Mouse (Mus musculus) kidney, adult 8-10 months (tissue): Measurements from ENCODE around the gene Rnf150.

ENCODE experiments used
- DNase-seq, 2 experiments: peaks; one replicate each; pipeline ENCODE4 v3.0.0; 2022

Rnf150 gene

DNA sequence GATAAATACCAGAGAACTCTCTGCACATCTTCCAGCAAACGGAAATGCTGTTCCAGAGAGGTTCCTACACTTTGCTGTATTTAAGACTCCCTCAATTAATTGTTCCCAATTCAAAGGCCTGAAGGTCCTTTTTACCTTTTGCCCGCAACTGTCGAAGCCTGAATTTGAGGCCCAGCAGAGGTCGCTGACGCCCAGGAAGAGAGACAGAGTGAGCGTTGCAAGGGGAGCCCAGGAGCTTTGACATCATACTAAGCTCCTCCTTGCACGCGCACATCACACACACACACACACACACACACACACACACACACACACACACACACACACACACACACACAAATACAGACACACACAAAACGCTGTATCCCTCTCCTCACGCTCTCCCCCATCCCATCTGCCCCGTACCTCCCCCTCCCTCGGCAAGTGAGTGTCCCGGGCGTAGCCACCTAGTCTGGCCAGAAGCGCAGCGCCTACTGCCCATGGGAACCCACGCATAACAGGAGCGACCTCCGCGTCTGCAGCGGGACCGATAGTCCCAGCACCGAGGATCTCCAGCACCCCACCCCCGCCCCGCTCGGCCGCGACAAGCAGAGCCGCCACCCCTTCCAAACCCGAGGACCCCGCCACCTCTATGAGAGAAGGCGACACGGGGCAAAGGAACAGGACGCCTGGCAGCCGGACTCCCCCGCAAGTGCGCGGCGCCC is at the start of gene Rnf150:
TSS of gene Rnf150 (plus strand) at position 316 of the 704 bp plus-strand sequence.
- peak; percentile 45 to 73 for DNase-seq

DNA sequence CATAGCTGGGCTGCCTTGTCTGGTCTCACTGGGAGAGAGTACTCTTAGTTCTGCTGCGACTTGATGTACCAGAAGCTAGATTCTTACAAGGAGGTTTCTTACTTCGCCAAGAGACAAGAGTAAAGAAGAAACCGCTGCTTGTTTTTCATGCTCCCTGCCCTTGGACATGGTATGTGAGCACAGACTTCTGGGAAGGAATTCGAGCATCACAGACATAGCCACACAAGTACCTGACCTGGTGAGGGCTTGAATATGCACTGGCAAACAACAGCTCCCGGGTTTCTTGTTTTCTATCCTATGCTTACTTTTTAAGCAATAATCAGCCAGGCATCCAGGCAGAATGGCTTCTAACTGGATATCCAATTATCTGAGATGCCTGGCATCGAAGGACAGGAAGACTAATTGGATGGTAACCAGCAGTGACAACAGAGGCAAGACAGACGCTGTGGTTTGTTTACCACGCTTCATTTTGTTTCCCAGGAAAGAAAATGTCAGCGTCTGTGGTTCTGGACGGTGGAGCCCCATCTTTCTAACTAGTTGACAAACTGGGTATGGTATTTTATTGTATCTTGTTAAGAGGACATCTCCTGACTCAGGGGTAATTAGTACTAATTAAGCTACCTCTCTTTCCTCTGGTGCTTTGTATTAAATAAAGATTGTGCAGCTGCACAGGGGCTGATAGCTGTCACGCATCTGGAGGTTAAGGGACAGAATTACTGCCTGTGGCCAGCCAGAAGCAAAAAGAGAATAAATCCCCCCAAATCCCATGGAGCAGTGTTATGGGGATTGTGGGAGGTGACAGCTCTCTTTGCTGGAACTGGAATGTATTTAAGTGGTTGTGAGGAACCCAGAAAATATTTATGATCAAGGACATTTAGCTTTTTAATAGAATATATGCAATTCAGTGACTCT is 36.8 kb upstream of the Rnf150 start:
- no peak for DNase-seq

DNA sequence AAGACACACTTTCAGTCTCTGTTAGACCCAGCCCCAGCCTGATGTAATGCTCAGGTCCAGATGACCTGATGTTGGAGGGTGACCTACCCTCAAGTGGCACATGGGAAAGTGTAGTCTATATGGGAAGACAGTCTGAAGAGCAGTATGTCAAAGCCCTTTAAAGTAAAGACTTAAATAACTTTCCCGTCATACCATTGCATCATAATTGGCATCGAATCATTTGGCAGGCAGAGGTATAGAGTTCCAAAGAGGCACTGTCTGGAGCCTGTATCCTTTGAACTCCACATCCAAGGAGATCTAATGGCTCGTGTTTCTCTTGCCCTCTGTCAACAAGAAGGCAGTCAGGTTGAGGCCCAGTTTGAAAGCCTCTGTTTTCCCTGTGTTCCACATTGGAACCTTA is 22.7 kb upstream of the Rnf150 start:
- DNase-seq = no peak

DNA sequence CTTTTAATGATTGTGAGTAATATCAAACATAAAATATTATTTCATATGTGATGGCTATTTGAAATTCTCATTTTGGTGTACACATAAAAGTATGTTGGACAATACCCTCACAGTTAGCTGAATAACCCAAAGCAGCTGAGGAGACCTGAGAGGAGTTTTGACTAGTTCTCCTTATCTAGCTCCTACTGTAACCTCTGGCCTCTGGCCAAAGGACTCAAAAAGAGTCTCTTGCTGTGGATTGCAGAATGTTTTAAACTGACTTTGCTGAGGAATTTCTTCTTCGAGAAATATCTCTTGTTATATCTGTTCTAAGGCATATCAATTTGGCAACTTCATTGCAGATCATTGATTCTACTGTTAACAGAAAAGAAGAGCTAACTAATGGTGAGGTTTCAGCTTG is 22.2 kb upstream of the Rnf150 start:
- no peak for DNase-seq

DNA sequence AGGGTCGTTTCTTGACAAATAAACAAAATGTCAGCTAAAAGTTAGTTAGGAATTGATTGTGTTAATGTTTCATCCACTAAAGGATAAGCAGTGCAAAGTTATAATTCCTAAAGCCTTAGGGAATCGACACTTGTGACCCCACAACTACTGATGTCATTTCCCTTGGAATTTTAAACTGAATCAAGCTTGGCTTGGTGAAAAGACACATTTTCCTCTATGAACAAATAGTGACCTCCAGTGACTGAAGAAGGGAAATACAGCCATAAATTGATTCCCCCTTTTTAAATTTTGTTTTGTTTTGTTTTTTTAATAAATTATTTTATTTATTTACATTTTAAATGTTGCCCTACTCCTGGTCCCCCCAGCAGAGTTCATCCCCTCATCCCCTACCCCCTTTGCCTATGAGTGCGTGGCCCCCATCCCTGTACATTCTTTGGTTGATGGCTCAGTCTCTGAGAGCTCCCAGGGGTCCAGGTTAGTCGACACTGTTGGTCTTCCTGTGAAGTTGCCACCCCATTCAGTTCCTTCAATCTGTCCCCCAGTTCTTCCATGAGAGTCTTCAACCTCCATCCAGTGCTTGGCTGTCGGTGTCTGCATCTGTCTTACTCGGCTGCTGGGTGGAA is 21.5 kb upstream of the Rnf150 start:
- DNase-seq = no peak

DNA sequence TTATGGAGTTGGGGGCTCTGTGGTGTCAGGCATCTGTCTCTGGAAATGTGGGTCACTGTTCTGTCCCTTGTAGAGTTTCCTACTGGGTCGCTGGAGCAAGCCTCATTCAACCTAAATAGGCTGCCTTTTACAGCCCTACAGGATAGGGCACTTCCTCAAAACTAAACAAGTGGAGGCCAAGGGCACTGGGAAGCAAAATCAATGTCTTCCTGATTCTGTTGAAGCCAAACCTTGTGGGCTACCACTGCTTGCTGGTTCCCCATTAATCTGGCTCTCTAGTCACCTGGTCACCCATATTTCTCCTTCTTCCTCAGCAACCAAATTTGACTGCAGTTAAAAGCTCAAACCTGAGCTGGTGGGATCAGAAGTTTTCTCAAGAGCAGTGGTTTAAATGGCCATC is 19.5 kb upstream of the Rnf150 start:
- no peak for DNase-seq

DNA sequence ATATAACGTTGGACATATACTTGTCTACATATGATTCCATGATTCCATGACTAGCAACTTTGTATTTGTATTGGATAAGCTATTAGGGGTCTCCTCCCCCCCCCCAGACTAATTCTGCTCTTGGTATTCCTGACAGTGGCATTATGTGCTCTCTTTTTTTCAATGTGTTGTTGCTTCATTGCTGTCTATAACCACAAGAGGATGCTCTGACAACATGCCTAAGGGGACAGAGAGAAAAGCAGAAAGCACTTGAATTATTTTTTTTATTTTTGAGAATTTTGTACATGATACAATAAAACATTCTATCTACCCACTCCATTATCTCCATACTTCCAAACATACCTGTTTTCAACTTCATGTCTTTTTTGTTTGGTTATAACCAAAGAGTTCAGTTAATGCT is 18.7 kb upstream of the Rnf150 start:
- DNase-seq = no peak

DNA sequence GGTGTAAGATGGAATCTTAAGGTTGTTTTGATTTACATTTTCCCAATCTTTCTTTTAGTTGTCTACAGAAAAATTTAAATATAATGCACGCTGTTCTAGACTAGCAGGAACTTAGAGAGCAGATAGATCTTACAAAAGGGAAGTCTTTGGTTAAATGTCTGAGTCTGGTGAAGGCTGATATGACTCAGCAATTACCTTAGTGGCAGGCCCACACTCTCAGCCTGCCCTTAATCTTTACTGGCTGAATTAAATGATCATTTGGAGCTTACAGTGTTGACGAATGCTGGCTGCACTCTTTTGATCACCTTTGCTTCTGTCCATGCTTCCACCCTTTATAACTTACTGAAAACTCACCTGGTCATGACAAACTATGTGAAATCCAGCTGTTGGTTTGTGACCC is 17.1 kb upstream of the Rnf150 start:
- DNase-seq = no peak

DNA sequence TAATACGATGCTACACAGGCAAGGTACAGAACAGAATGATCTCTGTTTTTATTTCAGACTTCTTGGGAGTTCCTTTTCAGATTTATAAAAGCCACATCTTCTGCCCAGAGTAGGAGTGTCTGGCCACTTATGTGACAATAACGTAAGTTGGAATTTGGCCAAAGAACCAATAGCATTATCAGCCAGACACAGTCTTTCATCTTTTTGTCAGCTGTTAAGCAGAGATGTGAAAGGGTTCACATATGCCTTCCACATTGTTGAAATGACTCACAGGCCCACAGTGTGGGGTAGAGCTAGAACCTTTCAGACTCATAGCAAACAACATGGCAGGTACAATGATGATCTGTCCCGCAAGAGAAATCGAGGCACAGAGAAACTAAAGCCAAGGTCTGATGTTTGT is 16.4 kb upstream of the Rnf150 start:
- no peak for DNase-seq

DNA sequence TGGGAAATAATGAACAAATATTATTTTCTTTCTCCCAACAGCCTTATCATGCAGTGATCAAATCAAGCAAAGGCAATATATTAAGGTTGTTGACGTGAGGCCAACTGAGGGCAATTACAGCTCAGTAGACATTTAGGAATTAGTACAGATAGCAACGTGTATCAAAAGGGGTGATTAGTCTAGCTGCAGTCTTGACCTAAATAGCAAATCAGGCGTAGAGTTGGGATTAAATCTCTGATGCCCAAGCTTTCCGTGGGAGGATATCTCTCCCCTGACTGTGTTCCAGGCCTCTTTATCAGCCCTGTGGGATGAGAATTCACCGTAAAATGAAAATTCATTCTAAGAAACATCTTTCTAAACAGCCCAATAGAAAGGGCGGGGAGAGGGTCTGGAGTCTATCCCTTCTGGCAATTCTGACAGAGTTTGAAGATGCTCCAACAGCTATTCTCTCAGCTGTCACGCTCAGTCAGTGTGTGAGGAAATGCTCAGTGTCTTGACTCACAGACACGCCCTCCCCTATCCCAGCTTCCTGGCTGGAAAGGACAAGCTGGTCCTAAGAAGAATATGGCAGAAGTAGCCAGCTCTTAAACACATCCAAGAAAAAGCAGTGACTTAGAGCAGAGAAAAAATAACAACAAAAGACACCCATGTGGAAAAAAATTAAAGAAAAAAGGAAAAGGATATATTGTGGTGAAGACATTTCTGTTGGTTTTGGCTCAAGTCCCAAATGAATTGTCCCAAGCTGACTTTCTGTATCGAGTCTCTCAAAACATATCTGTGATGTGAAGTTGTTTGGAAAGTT is 4.4 kb upstream of the Rnf150 start:
- no peak for DNase-seq

DNA sequence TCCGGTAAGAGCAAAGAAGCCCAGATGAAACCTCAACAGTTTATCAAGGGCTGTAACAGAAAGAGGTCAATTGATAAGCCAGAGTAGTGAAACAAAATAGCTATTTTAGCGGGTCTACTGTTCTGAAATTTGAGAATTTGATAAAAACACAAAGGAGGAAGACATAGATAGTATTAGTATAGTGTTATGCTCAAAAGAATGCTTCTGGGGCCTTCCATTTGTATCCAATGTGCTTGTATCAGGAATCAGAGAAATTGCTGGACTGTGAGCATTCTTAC is 3.9 kb upstream of the Rnf150 start:
- DNase-seq = no peak

DNA sequence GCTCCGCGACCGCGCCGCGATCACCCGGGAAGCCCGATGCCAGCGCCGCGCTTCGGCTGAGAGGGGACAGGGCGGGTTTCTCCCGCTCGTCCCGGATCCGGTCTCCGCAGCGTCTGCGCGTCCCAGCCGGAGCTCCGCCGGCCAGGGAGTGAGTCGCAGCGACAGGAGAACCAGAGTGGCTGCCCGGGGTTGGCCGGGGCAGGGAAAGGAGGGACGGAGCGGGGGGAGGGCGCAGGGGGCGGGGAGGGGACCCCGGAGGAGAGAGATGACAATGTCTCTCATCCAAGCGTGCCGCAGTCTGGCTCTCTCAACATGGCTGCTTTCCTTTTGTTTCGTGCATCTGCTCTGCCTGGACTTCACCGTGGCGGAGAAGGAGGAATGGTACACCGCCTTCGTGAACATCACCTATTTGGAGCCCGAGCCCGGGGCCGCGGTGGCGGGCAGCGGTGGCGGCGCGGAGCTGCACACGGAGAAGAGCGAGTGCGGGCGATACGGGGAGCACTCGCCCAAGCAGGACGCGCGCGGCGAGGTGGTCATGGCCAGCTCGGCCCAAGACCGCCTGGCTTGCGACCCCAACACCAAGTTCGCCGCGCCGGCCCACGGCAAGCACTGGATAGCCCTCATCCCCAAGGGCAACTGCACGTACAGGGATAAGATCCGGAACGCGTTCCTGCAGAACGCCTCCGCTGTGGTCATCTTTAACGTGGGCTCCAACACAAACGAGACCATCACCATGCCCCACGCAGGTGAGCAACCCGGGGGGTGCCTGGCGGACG is 777 bp downstream of the Rnf150 start:
- peak in 1 of 2 experiments; percentile 14 for DNase-seq

DNA sequence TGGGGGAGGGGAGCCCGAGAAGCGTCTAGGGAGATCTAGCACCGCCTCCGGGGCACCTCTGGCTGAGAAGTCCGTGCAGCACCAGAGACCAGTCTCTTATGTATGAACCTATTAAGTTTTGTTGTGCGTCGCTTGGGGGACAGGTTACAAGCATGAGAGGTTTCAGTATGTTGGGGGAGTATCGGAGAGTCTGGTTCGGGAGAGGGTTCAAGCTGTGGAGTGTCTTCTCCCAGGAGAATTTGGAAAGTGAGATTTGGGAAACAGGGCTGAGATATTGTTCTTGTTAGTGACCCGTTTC is 1.3 kb downstream of the Rnf150 start:
- no peak for DNase-seq

DNA sequence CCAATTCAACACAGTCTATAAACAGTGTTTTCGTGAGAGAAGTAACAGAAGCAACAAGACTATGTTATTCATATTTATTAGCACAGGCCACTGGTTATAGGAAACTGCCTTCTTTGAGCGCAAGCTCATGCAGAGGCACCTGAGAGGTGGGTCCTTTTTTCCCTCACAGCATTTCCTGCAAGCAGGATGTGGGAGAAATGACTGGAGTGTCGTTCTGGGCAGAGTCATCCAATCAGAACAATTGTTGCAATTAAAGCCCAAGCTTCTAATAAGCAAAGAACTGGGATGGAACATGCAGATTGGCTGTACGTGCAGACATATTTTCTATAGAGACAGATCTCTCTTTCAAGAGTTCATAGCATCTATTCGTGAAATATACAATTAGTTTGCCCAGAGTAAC is 2.1 kb downstream of the Rnf150 start:
- no peak for DNase-seq

DNA sequence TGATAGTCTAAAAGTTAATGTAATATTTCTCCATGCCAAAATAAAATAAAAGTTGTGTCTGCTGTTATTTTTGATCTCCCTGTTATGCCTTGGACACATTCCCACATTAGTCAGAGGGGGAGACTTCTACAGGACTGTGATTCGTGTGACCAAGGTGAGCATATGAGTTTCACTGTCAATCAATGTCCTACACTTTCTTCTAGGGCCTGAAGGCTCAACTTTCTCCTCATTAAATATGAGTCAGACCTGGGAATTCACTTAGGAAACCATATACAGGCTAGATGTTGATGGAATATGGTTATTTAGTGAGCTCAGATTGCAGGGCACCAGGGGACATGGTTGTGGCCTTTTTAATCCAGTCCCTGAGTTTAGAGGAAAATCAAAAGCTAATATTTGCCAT is 3.1 kb downstream of the Rnf150 start:
- DNase-seq = no peak

DNA sequence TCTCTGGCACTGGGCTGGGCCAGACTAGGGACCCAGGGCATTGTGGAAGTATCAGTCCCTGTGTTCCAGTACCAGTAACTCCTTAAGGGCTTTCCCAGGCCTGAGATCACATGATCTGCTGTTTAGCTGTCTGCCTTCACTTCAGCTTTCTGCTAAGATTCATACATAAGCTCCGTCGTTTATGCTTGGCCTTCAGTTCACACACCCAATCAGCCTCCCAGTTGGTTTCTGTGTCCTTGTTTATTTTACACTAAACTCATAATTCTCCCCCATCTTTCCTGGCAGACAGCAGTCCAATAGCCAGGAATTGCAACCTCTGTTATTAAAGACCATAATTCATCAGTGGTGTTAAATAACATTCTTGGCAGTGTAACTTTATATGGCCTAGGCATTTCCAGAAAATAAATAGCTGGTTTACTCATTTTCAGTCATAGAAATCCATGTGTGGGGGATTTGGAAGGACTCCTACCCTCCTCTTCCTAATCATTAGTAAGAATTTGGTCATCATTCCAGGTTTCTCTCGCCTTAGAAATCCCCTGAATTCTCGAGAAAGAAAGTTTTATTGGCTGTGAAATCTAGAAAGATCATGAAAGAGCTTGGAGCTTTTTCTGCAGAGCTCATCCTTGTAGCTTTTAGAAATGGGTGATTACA is 7.8 kb downstream of the Rnf150 start:
- DNase-seq = no peak

DNA sequence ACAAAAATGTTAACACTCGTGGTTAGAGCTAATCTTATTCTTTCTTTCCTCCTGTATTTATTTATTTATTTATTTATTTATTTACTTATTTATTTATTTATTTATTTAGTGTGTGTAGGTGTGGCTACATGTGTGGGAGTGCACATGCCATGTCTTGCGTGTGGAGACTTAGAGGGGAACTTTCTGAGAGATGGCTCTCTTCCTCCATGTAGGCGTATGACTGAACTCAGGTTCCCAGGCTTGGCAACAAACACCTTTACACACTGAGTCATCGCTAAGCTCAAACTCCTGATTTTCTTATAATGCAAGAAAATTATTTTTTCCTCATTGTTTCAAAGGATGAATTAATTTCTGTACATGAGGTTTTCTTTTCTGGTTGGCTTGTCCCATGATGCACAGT is 8.8 kb downstream of the Rnf150 start:
- DNase-seq = no peak

DNA sequence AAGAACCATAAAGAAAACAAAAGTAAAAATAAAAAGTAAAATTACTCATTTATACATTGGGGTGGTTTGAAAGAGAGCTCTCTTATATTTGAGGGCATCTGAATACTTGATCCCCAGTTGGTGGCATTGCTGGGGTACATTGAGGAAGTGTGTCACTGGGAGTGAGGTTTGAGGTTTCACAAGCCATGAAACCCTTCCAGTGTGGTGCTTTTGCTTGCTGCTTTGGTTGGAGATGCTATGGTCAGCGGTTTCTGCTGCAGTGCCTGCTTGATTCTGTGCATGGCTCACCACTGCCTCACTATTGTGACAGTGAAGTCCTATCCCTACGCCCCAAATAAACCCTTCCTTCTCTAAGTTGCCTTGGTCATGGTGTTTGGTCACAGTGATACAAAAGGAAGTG is 10.9 kb downstream of the Rnf150 start:
- DNase-seq = no peak

DNA sequence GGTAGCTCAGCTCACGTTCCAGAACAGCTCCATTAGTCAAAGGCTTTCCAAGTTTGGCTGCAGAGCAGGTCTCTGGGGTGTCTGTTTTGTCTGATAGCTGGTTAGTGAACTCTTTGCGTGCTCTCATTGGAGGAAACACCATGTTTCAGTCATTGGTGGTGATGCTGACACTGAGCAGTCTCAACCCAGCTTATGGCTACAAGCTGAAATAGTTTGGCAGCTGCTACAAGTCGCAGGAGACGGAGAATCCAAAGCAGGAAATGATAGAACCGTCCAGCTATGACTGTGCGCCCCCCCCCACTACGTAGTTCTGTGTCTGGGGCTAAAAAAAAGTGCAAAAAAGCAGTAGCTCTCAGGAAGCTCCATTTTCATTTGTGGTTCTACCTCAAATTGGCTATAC is 12.0 kb downstream of the Rnf150 start:
- DNase-seq = no peak

DNA sequence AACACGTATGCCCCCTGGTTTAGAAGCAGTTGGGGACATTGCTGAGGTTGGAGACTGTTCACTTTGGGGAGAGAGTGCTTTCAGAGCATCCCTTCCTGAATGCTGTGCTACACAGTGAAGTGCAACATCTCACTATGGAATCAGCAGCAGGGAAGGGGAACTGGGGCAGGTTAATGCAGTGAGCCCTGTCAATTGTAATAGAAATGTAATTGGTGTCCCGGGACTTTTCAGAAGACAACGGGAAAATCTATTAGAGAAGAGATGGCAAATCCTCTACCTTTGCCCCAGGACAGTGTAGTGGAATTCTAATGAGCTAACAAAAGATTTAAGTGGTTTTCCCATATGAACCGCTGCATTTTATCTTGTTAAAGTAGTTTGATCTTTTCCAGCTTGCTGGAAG is 21.3 kb downstream of the Rnf150 start:
- no peak for DNase-seq

DNA sequence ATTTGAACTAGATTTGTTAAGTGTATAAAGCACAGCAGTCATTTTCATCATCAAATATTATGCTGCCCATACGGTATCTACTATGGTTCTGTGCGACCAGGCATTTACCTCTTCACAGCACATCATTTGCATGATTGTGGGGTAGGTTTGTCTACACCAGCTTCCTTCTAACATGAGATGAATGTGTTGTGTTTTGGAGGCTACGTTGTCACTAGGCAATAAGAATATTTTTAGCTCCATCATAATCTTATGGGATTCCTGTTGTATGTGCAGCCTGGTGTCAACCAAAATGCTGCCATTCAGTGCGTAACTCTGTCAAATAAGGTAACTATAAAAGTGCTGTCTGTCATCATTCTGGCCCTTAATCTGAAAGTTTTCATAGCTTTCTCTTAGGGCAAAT is 24.1 kb downstream of the Rnf150 start:
- no peak for DNase-seq

DNA sequence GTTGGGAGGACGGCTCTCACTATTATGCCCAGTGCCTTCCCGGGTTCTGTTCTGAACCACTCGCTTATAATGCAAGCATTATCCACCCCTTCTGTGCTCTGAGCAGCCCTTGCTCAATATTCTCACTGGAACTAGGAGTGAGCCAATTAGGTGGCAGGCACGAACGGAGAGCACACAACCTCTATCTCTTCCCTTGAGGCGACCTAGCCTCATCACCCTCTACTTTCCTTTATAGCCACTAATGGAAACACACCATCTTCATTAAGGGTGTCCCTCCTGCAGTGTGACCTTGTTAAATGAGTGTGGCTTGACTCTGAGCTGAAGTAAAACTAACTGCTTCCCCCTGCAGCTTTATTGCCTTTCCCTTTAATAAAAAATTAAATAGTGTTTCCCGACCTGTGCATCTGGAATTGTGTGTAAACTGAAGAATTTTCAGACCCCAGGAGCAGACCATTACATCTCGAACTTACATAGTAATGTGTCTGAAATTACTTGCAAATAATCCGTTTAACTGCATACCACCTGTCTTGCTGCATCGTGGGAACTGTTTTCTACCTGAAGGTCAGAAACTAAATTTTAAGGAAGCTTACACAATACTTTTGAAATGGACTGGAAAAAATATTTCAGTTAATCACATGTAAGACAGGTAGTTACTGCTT is 26.0 kb downstream of the Rnf150 start:
- no peak for DNase-seq
